Mouse (Mus musculus) retina, postnatal 1 day (tissue): Measurements from ENCODE around the gene Rgs7.
A peak's percentile ranks its signal among the peaks of the same experiment; 100 is the strongest.

Source experiments
- DNase-seq: peaks from one replicate; pipeline ENCODE4 v3.0.0-alpha.2; 2012

Gene Rgs7

DNA sequence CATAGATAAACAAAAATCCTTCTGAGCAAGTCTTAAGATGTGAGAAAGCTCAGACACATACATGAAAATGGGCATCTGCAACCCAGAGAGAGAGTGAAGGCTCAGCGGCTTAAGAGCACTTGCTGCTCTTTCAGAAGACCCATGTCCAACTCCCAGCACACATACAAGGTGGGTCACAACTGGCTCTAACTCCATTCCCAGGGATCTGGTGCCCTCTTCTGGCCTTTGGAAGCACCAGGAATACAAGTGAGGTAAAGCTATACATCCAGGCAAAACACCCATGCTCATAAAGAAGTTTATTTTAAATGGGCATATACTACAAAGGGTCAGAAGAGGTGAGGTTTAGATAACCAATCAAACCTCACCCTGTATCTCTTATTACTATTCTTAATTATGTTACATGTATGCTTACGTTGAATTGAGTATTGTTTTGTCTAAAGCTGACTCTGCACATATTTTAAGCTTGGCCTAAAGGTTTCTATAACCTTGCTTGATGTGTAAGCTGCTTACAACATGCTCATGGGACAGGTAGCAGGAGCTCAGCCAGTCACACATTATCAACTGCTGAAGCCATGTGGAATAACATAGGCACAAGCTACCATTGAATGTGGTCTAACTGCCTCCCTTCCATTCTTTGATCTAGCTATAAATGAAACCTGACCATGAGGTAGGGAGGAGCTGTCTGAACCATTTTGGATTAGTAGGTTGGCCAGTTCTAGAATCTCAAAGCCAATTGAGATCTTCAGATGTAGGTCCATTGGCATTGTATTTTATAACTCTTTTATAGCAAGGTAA is 192.5 kb downstream of the Rgs7 start:
- no peak for DNase-seq

DNA sequence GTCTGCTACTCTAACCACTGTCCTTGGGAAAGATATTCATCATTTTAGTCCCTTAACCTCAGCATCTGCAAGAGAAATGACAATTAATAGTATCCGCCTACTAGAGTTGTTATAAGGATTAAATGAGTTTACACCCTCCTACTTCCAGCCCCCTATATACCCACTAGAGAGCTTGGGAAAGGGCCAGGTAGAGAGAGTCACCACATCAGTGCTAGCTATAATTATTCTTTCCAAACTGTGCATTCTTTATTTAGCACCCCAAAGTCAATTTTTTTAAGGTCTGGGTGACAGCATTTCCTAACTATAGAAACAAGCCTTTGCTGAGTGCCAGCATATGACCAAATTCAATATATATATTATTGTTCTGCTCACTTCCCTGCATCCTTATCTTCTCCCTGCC is 195.4 kb downstream of the Rgs7 start:
- no peak for DNase-seq

GRCm38 (mm10) chr1:175290072-175290471 is 202.2 kb downstream of the Rgs7 start:
- DNase-seq: no peak

GRCm38 (mm10) chr1:175262341-175262740 is 230.0 kb downstream of the Rgs7 start:
- no peak for DNase-seq

GRCm38 (mm10) chr1:175259374-175259773 is 232.9 kb downstream of the Rgs7 start:
- DNase-seq: no peak

- DNase-seq: no peak
Observed at GRCm38 (mm10) chr1:175255224-175255623, 237.1 kb downstream of the Rgs7 start.

DNA sequence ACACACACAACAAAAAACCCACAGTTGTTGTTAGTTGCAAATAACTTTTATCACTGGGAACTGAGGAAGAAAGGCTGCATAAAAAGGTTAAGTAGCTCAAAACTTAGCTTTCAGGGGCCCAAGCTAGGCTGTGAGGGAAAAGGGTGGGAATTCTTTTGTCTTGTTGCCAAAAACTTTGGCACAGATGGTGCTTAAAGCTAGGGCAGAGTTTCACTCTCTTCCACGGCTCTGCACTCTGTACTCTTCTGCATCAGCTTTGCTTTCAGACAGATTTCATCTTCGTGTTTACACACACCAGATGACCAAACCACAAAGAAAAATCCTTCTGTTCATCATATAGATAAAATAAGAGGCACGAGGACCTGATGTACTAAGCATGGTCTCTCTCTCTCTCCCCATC is 237.6 kb downstream of the Rgs7 start:
- no peak for DNase-seq

- no peak for DNase-seq
Observed at GRCm38 (mm10) chr1:175242135-175242534, 250.2 kb downstream of the Rgs7 start.

DNA sequence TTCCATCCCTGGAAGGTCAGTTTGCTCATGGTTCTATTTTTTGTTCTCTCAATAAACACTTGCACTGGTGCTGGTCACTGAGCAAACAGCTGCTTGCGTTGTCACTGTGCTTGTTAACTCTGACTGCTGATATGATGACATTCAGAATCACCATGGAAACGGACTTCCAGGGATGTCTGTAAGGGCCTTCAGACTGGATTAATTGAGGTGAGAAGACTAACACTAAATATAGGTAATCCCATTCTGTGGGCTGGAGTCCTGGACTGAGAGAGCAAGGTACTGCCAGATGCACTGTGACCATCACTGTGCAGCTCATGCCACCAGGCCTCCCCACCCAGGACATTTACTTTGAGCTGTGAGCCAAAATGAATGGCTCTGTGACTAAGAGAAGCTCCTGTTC is 252.2 kb downstream of the Rgs7 start:
- no peak for DNase-seq

DNA sequence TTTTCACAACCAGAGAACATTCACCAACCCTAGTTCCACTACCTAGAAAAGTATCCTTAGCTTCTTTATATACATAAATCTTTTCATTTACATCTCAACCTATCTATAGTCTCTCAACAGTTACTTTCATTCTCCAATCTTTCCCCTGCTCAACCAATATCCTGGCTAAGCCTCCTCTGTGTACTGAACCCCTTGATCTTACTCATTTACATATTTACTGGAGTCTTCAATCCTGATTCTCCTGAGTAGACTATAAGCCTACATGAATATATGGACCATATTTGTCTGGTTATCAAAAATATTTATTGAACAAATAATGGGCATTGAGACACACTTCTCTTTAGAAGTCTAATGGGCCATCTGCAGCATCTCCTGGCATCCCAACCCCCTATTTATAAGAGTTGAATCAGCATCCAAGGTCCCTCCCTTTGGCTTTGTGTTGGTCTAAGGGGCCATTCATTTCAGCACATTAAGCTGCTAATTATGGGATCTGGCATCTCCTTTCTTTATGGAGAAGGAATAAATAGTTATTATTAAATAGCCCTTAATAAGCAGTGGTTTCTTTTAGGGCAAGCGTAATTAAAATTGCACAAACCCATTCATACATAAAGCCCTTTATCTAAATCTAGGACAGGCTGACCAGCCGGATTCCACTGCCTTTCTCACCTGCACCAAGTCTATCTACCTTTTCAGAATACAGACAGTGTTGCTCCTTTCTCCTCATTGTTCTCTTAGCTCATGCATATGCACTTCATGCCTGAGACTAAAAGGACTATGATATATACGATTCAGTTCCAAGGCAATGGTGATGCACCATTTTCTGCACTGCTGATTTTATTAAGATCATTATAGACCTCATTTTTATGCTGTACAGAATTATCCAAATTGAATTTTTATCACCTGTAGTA is 270.5 kb downstream of the Rgs7 start:
- peak; percentile 30 for DNase-seq

- DNase-seq: no peak
Observed at GRCm38 (mm10) chr1:175219563-175219962, 272.7 kb downstream of the Rgs7 start.

DNA sequence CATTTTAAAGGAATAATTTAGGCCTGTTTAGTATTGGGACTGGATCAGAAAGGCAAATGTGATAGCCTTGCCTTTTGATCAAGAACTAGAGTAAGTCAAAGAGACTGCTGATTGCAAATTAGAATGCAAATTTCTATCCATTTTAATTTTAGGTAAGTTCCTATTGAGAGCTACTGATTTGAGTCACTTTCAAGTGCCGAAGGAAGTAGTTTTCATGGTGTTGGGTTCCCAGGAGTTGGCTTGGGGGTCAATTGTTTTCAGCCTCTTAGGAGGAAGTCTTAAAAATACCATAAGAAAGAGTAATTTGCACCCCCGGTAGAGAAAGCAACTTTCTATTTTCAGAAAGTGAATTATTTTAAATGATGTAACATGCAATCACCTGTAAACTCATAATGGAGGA is 285.3 kb downstream of the Rgs7 start:
- no peak for DNase-seq

- DNase-seq: no peak
Observed at GRCm38 (mm10) chr1:175205633-175206032, 286.7 kb downstream of the Rgs7 start.

GRCm38 (mm10) chr1:175203544-175203943 is 288.8 kb downstream of the Rgs7 start:
- DNase-seq: no peak

DNA sequence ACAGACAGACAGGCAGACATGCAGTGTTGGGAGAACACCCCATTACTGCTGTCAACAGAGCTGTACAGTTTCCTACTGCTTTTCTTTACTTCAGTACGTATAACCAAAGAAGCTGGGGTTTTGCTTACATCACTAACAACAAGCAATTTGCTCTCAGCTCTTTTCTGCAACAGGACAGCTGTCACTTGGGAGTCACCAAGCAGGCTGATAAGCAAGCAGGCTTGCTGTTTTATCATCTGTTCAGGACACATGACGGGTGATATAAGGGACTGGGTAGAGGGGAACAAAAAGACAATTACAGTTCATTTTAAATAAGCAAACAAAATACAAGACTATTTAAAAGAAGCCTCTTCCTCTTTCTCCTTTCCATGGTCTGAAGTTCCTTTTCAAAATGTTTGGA is 289.4 kb downstream of the Rgs7 start:
- no peak for DNase-seq

GRCm38 (mm10) chr1:175198881-175199280 is 293.4 kb downstream of the Rgs7 start:
- DNase-seq: no peak

GRCm38 (mm10) chr1:175195806-175196205 is 296.5 kb downstream of the Rgs7 start:
- DNase-seq: no peak

GRCm38 (mm10) chr1:175188186-175188585 is 304.1 kb downstream of the Rgs7 start:
- no peak for DNase-seq

- DNase-seq: no peak
Observed at GRCm38 (mm10) chr1:175185211-175185610, 307.1 kb downstream of the Rgs7 start.

DNA sequence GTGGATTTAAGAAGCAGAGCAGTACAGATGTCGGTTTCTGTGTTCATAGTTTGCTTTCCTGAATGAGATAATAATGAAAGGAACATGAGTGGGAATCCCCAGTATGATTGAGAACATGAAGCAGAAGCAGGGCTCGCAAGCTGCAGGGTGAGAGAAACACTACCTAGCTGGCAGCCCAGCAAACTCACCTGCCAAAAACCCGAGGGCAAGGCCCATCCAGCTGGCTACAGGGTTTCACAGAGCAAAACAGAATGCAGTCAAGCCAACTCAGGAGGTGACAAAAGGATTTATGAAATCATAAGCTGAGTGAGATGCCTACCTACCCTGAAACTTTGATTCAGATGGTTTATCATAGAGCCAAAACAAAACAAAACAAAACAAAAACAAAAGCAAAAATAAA is 307.6 kb downstream of the Rgs7 start:
- no peak for DNase-seq

DNA sequence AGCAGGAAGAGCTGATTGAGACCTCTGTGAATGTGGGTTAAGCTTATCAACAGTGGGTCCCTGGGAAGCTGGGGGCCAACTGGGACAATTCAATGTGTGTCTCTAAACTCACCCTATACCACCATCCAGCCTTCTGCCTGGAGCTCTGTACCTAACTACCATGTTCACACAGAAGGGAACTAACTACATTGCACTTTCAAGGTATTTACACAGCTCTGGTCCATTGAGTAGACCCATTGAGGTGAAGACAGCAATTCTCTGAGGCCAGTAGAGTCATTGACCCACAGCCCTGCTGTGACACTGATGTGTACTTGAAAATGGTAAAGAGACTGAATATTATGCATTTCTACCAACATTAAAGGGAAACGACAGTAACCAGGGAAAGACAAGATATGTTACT is 313.6 kb downstream of the Rgs7 start:
- no peak for DNase-seq

GRCm38 (mm10) chr1:175174918-175175675 is 317.2 kb downstream of the Rgs7 start:
- no peak for DNase-seq

GRCm38 (mm10) chr1:175155469-175155868 is 336.8 kb downstream of the Rgs7 start:
- DNase-seq: peak; percentile 48
